Mouse (Mus musculus) forebrain, embryonic 10.5 days (tissue): Measurements from ENCODE around the gene Clgn. TPM values are rescaled to one million over a fixed set of nuclear protein-coding genes. Genes with fewer than 3 reads are reported as not detected.

Experiments
- polyA plus RNA-seq: library from polyadenylated mRNA; unstranded; fragments of >200 nt; fragmentation: Nextera tagmentation; extraction: Ambion mirVana; gene quantifications from 2 replicates; pipeline ENCODE4 v1.2.1, GENCODE M21; 2016

Clgn gene
- polyA plus RNA-seq, 1 experiment from 2014 or later, result 4.0 TPM

Other genes with a start within 250 kb of the Clgn start
- 2.4 and 3.6 TPM in 2 replicates for gene Tbc1d9, start 224.5 kb upstream of the Clgn start, polyA plus RNA-seq
- 1.4 and 2.3 TPM in 2 replicates for gene Gm10645, start 223.7 kb upstream of the Clgn start, polyA plus RNA-seq
- not detected in 2 replicates for gene Ucp1, start 99.5 kb upstream of the Clgn start, polyA plus RNA-seq
- 21.8 and 25.1 TPM in 2 replicates for gene Elmod2, start 57.4 kb upstream of the Clgn start, polyA plus RNA-seq
- gene Mgat4d, start 41.4 kb upstream of the Clgn start, polyA plus RNA-seq, result not detected in 2 replicates
- gene Scoc, start 68.5 kb downstream of the Clgn start, polyA plus RNA-seq, result 108 and 109 TPM in 2 replicates
- not detected in 2 replicates for gene Olfr370, start 145.9 kb downstream of the Clgn start, polyA plus RNA-seq
- gene Ndufb7, start 176.8 kb downstream of the Clgn start, polyA plus RNA-seq, result 342 and 357 TPM in 2 replicates
- gene Tecr, start 218.1 kb downstream of the Clgn start, polyA plus RNA-seq, result 637 and 658 TPM in 2 replicates
- gene Dnajb1, start 218.3 kb downstream of the Clgn start, polyA plus RNA-seq, result 65.2 and 77.8 TPM in 2 replicates